Mouse (Mus musculus) forebrain, embryonic 13.5 days (tissue): ENCODE results near the gene Atr. TPM values are rescaled to one million over a fixed set of nuclear protein-coding genes. Genes with fewer than 3 reads are reported as not detected.

Experiments used
- polyA plus RNA-seq: library from polyadenylated mRNA; unstranded; fragments of >200 nt; fragmentation: Nextera tagmentation; extraction: Ambion mirVana; gene quantifications from 2 replicates; pipeline ENCODE4 v1.2.1, GENCODE M21; 2015

The Atr gene
- polyA plus RNA-seq, 1 experiment from 2014 or later: 17.4 TPM

Other genes with a start within 250 kb of the Atr start
- 1.4 and 2.8 TPM in 2 replicates for gene Pcolce2, start 220.0 kb upstream of the Atr start, polyA plus RNA-seq
- 3.2 and 3.6 TPM in 2 replicates for gene Trpc1, start 107.2 kb upstream of the Atr start, polyA plus RNA-seq
- 3.2 and 3.4 TPM in 2 replicates for gene Pls1, start 12.3 kb upstream of the Atr start, polyA plus RNA-seq
- 20.5 and 20.9 TPM in 2 replicates for gene Xrn1, start 97.2 kb downstream of the Atr start, polyA plus RNA-seq